Comparison of ENCODE assay signal across 9 mouse cellular contexts in the genomic region with DNA sequence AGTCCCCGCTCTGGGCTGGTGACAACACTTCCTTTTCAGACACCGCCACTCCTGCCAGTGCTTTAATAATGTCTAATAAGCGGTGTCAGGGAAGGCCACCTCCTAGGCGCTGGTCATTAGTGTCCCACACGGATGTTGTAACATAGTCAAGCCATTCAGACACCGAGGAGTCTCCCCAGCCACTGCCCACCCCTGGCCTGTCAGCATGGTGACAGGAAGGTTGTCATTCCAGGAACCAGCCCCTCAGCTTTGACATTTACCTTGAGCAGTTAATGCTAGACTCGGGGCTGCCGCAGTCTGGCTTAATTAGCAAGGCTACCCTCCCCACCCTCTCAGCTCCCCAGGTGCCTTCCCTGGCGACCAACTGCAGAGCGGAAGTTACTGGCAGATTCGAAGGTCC. TPM values are rescaled to one million over a fixed set of nuclear protein-coding genes. Genes with fewer than 3 reads are reported as not detected.
DNase-seq lines count a peak whose midpoint lies in the region; ATAC-seq and TF ChIP-seq lines count a peak whose summit lies in the region.
"Had no signal": no experiment of that assay in that cellular context is flagged by ENCODE, and none has a peak within 500 bp of the region (broad histone marks: within the 10 kb centered on the region; RNA-seq: fewer than 3 reads in every experiment).

No protein-coding gene starts in this region.

- ATAC-seq in heart, postnatal 0 days (ENCODE audit: insufficient read depth, low read depth): no peak
- ATAC-seq in hindbrain, embryonic 16.5 days: no peak
- ATAC-seq in neural tube, embryonic 12.5 days (ENCODE audit: low FRiP score, low read depth): no peak

- no peak overlapping the region for H3K4me3 ChIP-seq in heart, postnatal 0 days (ENCODE audit: low read depth, low read length)
- peak overlapping the region; percentile 33 for H3K4me3 ChIP-seq in embryonic facial prominence, embryonic 10.5 days
- no peak overlapping the region for H3K4me3 ChIP-seq in hindbrain, embryonic 16.5 days (ENCODE audit: low read length)
- no peak overlapping the region for H3K4me3 ChIP-seq in neural tube, embryonic 12.5 days

- H3K27ac ChIP-seq in heart, postnatal 0 days (ENCODE audit: low read depth): no peak overlapping the region
- no peak overlapping the region for H3K27ac ChIP-seq in embryonic facial prominence, embryonic 10.5 days (replicated peaks)
- H3K27ac ChIP-seq in hindbrain, embryonic 16.5 days (ENCODE audit: low read depth, low read length): no peak overlapping the region
- no peak overlapping the region for H3K27ac ChIP-seq in neural tube, embryonic 12.5 days

- H3K4me2 ChIP-seq in heart, postnatal 0 days (ENCODE audit: low read depth, low read length): peak overlapping the region; percentile 33
- H3K4me2 ChIP-seq in hindbrain, embryonic 16.5 days (ENCODE audit: low read length): peak overlapping the region; percentile 38; the same call in 1 of the 2 replicates
- H3K4me2 ChIP-seq in neural tube, embryonic 12.5 days (replicated peaks): peak overlapping the region; percentile 45

- TF ChIP-seq CTCF in heart, postnatal 0 days (IDR thresholded peaks at IDR 0.05; ENCODE audit: low read depth): no peak

- TF ChIP-seq EP300 in heart, postnatal 0 days (IDR thresholded peaks at IDR 0.05; ENCODE audit: low read depth): no peak

- H3K36me3 ChIP-seq in heart, postnatal 0 days (replicated peaks; ENCODE audit: control insufficient read depth, insufficient read depth, low read length): no peaks in the 10 kb centered on the region
- H3K36me3 ChIP-seq in embryonic facial prominence, embryonic 10.5 days (replicated peaks): no peaks in the 10 kb centered on the region
- no peaks in the 10 kb centered on the region for H3K36me3 ChIP-seq in hindbrain, embryonic 16.5 days (ENCODE audit: control insufficient read depth, insufficient read depth, low read length)
- no peaks in the 10 kb centered on the region for H3K36me3 ChIP-seq in neural tube, embryonic 12.5 days

- no peak overlapping the region for H3K9ac ChIP-seq in heart, postnatal 0 days (replicated peaks; ENCODE audit: low read depth, low read length)
- no peak overlapping the region for H3K9ac ChIP-seq in hindbrain, embryonic 16.5 days (ENCODE audit: low read depth, low read length)
- H3K9ac ChIP-seq in neural tube, embryonic 12.5 days: no peak overlapping the region

- no peaks in the 10 kb centered on the region for H3K27me3 ChIP-seq in heart, postnatal 0 days (ENCODE audit: control insufficient read depth, insufficient read depth, low read length)
- H3K27me3 ChIP-seq in embryonic facial prominence, embryonic 10.5 days (replicated peaks; ENCODE audit: low read depth, poor library complexity, severe bottlenecking): peaks cover 4% of the 10 kb centered on the region; the same call in 1 of the 2 replicates
- no peaks in the 10 kb centered on the region for H3K27me3 ChIP-seq in hindbrain, embryonic 16.5 days (replicated peaks; ENCODE audit: control insufficient read depth, insufficient read depth, low read length)
- H3K27me3 ChIP-seq in neural tube, embryonic 12.5 days (replicated peaks): no peaks in the 10 kb centered on the region

- 0 out of 2 replicates have a peak, but pooled peaks cover 8% of the 10 kb centered on the region for H3K4me1 ChIP-seq in heart, postnatal 0 days (ENCODE audit: control insufficient read depth, insufficient read depth)
- H3K4me1 ChIP-seq in embryonic facial prominence, embryonic 10.5 days: peaks cover 10% of the 10 kb centered on the region
- peaks cover 6% of the 10 kb centered on the region for H3K4me1 ChIP-seq in hindbrain, embryonic 16.5 days (ENCODE audit: control insufficient read depth, insufficient read depth, low read depth, low read length)
- peaks cover 8% of the 10 kb centered on the region; the same call in 1 of the 2 replicates for H3K4me1 ChIP-seq in neural tube, embryonic 12.5 days

- no peak for DNase-seq in heart, postnatal 0 days (ENCODE audit: low spot score)
- no peak for DNase-seq in heart, postnatal 14 days
- DNase-seq in embryonic facial prominence, embryonic 10.5 days (ENCODE audit: low spot score): peak; percentile 28
- no peak for DNase-seq in right cerebral cortex, postnatal 36 days (ENCODE audit: low spot score in 2 of 2)
- no peak for DNase-seq in left cerebral cortex, postnatal 36 days (ENCODE audit: low spot score in 2 of 2)
- DNase-seq in frontal cortex, postnatal 36 days (ENCODE audit: low spot score in 2 of 2): no peak
- DNase-seq: lung, postnatal 14 days had no signal

- intact Hi-C loops in heart, postnatal 14 days (cut with DNase I): loop anchor here (5.0 kb wide), 3 partner anchors 162 to 232 kb away; no protein-coding TSS in a partner anchor
- intact Hi-C loops in left cerebral cortex, postnatal 36 days (cut with DNase I): no loop called here

- 7% methylated on average over 11 of the region's 11 CpGs for WGBS in heart, postnatal 0 days
- WGBS in embryonic facial prominence, embryonic 10.5 days: 9% methylated on average over 11 of the region's 11 CpGs
- WGBS in hindbrain, embryonic 16.5 days: 5% methylated on average over 11 of the region's 11 CpGs
- 9% methylated on average over 11 of the region's 11 CpGs for WGBS in neural tube, embryonic 12.5 days

- no peaks in the 10 kb centered on the region for H3K9me3 ChIP-seq in heart, postnatal 0 days (replicated peaks; ENCODE audit: control insufficient read depth, low read length)
- H3K9me3 ChIP-seq in embryonic facial prominence, embryonic 10.5 days: no peaks in the 10 kb centered on the region
- no peaks in the 10 kb centered on the region for H3K9me3 ChIP-seq in hindbrain, embryonic 16.5 days (ENCODE audit: control insufficient read depth, low read length)
- no peaks in the 10 kb centered on the region for H3K9me3 ChIP-seq in neural tube, embryonic 12.5 days

RNA-seq across cellular contexts. Expression of a gene that starts 58.0 kb away (rescaled TPM):
- total RNA-seq in heart, postnatal 0 days (2014; rRNA removed; ENCODE audit: low replicate concordance): 12.9 and 24.3 TPM in 2 replicates
- polyA plus RNA-seq in heart, postnatal 0 days (2015; fragmentation: Nextera tagmentation; extraction: Ambion mirVana): 19.8 and 23.6 TPM in 2 replicates
- total RNA-seq in heart, postnatal 14 days (2021): 1 to 10 TPM; 6.8 to 8.5 TPM
- polyA plus RNA-seq in embryonic facial prominence, embryonic 10.5 days (2016; fragmentation: Nextera tagmentation; extraction: Ambion mirVana): 63.1 and 67.0 TPM in 2 replicates
- 31.4 and 31.5 TPM in 2 replicates for polyA plus RNA-seq in hindbrain, embryonic 16.5 days (2015; fragmentation: Nextera tagmentation; extraction: Ambion mirVana)
- 45.0 and 45.2 TPM in 2 replicates for polyA plus RNA-seq in neural tube, embryonic 12.5 days (2016; fragmentation: Nextera tagmentation; extraction: Ambion mirVana)
- total RNA-seq in left cerebral cortex, postnatal 36 days (2021): 10 to 100 TPM; 18.7 to 21.9 TPM
